Mouse (Mus musculus) kidney, adult 9 months (tissue): Measurements from ENCODE around the gene Plk5.
"Not testable (repeated sequence)": the region's sequence is repeated elsewhere in the genome, so short reads cannot be mapped to it uniquely, and the experiment has no call there.

Experiments
- DNase-seq: peaks from one replicate; pipeline ENCODE4 v3.0.0; 2022

The Plk5 gene

GRCm38 (mm10) chr10:80331636-80332524 lies 24.4 kb upstream of the Plk5 start:
- peak; percentile 54 for DNase-seq

GRCm38 (mm10) chr10:80332525-80332989 lies 23.7 kb upstream of the Plk5 start:
- no peak for DNase-seq

DNA sequence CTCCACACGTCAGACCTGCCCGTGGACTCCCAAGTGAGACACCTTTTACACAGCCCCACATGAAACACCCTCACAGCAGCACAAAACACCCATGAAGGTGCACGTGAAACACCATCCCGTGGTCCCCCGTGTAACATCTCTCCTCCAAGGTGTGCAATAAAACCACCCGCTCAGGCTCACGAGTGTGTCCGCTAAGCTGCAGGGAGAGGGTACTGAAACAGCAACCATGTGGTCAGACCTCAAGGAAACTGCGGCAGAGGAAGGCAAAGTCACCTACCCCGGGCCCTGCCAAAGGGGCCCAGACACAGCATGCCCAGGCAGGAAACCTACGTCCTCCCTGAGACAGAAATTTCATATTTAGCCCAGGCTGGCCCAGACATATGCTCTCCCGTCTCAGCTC lies 20.0 kb upstream of the Plk5 start:
- no peak for DNase-seq

DNA sequence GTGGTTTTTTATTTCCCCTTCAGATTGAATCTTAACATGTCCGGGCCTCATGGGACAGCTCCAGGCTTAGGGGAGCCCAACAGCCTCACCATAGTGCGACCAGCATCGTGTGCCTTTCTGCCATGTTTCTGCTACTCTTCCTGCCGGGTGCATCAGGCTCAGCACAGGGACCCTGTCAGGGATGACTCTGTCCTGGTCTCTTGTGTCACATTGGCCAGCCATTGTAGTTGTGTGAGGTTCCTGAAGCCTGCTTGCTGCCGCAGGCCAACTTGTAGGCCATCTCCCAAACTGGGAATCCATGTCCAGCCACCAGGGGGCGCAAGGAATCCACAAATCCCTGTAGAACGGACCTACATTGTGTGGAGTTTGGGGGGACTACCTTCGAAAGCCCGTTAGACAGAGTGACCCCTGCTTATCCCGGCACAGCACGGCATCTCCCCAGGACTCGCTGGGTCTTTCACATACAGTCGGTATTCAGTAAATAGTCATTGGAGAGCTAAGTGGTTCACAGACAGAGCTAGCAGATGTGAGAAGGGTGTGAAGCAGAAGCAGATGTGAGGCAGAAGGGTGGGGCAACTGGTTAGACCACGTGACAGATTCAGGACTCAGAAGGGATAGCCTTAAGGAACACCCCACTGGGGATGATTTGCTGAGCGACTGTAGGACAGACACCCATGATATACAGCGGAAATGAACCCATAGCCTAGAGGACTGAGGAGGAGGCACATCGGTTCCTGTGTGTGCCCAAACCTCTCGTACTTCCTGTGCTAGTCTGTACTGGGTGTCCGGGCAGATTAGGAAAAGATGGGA lies 16.1 kb upstream of the Plk5 start:
- peak; percentile 88 for DNase-seq

- DNase-seq = no peak
Observed at GRCm38 (mm10) chr10:80341026-80341425, 15.2 kb upstream of the Plk5 start.

GRCm38 (mm10) chr10:80341491-80342304 lies 14.6 kb upstream of the Plk5 start:
- no peak for DNase-seq

GRCm38 (mm10) chr10:80342305-80342748 lies 13.9 kb upstream of the Plk5 start:
- no peak for DNase-seq

GRCm38 (mm10) chr10:80342749-80343424 lies 13.4 kb upstream of the Plk5 start:
- DNase-seq = peak; percentile 61

DNA sequence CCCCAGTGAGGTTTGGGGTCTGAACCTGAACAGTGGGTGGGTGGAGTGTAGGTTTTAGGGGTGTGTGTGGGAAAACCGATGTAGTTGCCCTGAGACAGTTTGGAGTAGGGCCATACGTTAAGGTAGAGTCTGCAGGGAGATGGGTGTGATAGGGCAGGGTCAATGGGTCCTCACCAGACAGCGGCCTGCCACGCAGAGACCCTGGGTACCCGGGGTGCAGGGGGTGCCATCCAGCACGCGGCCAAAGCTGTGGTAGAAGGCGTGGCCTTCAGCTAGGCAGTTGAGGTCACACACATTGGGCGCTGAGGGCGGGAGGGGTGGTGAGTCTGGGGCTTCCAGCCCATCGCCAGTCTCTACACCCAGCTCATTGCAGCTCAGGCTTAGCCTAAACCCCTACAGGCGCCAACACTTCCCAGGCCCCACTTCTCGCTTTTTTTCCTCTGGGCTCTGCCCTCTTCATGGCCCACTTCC lies 12.8 kb upstream of the Plk5 start:
- DNase-seq = no peak

GRCm38 (mm10) chr10:80344131-80344661 lies 12.1 kb upstream of the Plk5 start:
- DNase-seq = peak; percentile 65

- no peak for DNase-seq
Observed at GRCm38 (mm10) chr10:80345122-80345521, 11.1 kb upstream of the Plk5 start.

DNA sequence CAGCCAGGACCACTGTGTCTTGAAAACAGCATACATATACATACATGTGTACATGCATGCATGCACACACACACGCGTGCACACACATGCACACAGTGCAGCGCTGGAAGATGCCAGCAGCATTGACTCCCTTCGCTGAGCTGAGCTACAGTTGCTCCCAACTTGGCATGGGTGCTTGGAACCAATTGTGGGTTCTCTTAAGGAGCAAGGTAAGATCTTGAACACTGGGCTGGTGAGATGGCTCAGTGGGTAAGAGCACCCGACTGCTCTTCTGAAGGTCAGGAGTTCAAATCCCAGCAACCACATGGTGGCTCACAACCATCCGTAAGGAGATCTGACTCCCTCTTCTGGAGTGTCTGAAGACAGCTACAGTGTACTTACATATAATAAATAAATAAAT lies 10.3 kb upstream of the Plk5 start:
- not testable (repeated sequence) for DNase-seq

GRCm38 (mm10) chr10:80347514-80347967 lies 8.7 kb upstream of the Plk5 start:
- DNase-seq = no peak

DNA sequence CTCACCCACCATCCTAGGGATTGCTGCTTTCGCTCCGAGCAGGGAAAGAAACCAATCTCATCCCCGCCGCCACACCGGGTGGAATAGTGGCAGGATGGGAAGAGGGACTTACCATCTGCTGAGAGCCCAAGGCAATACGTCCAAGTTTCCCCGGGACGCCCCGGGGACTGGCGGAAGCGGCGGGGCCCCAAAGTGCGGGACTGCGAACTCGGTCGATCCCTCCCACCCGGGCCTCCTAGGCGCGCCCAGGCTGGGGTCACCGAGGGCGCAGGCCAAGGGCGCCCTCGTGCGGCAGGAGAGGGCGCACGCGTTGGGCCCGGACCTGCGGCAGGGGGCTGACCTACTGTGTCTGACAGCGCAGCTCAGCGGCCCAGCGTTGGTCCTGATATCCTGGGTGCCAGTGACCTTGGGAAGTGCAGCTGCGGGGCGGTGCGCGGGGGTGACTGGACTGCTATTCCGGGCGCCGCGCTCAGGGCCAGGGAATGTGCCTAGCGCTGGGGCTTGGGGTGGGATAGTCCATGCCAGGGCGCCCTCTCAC lies 7.9 kb upstream of the Plk5 start, which contains the start of gene Adamtsl5:
Gene Adamtsl5 (minus strand): TSS at position 169 of the 538 bp plus-strand sequence.
- DNase-seq = no peak

DNA sequence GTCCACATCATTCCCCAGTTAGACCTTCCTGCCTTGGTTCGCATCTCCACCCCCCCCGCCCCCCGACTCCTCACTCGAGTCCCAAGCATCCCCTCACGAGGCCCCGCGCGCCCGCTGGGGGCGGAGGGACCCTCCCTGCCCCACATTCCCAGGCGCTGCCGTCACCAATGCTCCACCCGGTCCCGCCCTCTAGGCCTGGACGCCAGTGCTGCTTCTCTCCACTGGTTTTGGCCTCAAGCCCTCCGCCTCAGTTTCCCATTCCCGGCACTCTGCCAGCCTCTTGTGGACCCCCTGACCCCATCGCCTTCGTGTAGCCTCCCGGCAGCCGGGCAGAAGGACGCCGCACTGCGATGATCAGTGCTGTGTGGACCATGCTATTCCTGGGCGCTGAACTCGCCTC lies 7.3 kb upstream of the Plk5 start:
- DNase-seq = no peak

- peak; percentile 91 for DNase-seq
Observed at GRCm38 (mm10) chr10:80350292-80350691, 6.0 kb upstream of the Plk5 start.

- peak; percentile 91 for DNase-seq
Observed at GRCm38 (mm10) chr10:80351896-80352295, 4.4 kb upstream of the Plk5 start.

- no peak for DNase-seq
Observed at GRCm38 (mm10) chr10:80352727-80353126, 3.5 kb upstream of the Plk5 start.

GRCm38 (mm10) chr10:80355431-80355830 lies 828 bp upstream of the Plk5 start:
- no peak for DNase-seq

DNA sequence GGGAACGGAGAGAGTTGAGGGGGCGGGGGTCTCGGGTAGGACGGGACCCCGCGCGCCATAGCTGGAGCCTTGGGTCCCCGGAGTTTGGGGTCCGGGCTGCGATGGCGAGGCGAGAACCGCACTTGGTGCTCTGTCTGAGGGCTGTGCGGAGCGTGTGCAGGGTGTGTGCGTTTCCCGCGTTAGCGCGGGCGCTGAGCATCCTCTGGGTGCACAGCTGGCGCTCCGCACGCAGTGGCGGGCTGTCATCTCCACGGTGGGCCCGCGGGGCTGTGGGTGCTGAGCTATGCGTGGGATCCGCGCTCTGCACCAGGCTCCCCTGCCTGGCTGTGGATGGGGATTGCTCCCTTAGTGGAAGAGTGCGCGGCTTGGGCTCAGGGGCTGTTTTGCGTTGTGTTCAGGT lies 478 bp downstream of the Plk5 start:
- no peak for DNase-seq

DNA sequence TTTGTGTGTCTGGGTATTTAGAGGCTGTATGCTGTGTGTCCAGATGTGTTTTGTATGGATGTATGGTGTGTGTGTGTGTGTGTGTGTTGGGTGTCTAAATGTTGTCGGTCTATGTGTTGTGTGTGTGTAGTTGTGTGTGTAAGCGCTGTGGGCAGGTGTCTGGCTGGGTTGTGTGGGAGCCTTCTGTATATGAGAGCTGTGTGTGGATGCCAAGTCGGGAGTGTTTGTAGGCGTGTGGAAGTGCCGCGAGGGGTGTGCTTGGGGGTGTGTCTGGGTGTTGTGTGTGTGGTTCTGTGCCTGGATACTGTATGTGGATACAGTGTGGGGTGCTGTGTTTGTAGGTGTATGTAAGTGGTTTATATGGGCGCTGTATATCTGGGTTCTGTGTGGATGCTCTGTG lies 1.1 kb downstream of the Plk5 start:
- no peak for DNase-seq
